Mouse (Mus musculus) midbrain, embryonic 10.5 days (tissue): Measurements from ENCODE around the gene Rcn3. TPM values are rescaled to one million over a fixed set of nuclear protein-coding genes. Genes with fewer than 3 reads are reported as not detected.

Experiments
- DNase-seq: peaks from one replicate; pipeline ENCODE4 v3.0.0-alpha.2; 2017; ENCODE audit warnings: low spot score
- H3K27ac ChIP-seq: fragments of 300-500 bp; sonication (generic); replicated peaks from 2 replicates; pipeline ENCODE4 v1.5.1; 2016; ENCODE audit warnings: mild to moderate bottlenecking
- H3K27me3 ChIP-seq: fragments of 300-500 bp; sonication (generic); 2 replicates; pipeline ENCODE4 v1.6.1; 2016; ENCODE audit warnings: low read depth, mild to moderate bottlenecking; ENCODE audit not compliant: poor library complexity, severe bottlenecking
- H3K36me3 ChIP-seq: fragments of 300-500 bp; sonication (generic); 2 replicates; pipeline ENCODE4 v1.6.1; 2016; ENCODE audit warnings: mild to moderate bottlenecking, moderate library complexity
- H3K4me1 ChIP-seq: fragments of 300-500 bp; sonication (generic); 2 replicates; pipeline ENCODE4 v1.6.1; 2016
- H3K4me3 ChIP-seq: fragments of 300-500 bp; sonication (generic); 2 replicates; pipeline ENCODE4 v1.5.1; 2016; ENCODE audit warnings: mild to moderate bottlenecking, moderate library complexity
- H3K9me3 ChIP-seq: fragments of 300-500 bp; sonication (generic); replicated peaks from 2 replicates; pipeline ENCODE4 v1.6.1; 2016; ENCODE audit warnings: mild to moderate bottlenecking
- WGBS: fragments of 180-500 bp; shearing (Covaris S2); methylation state at CpG from one replicate; pipeline ENCODE4 v1.1.7; 2016; 5-methylcytosine and 5-hydroxymethylcytosine counted together
- polyA plus RNA-seq: library from polyadenylated mRNA; unstranded; fragments of >200 nt; fragmentation: Nextera tagmentation; extraction: Ambion mirVana; gene quantifications from 2 replicates; pipeline ENCODE4 v1.2.1, GENCODE M21; 2016

Rcn3 gene
- 122 and 128 TPM in 2 replicates for polyA plus RNA-seq

GRCm38 (mm10) chr7:45092048-45092447 is at the start of gene Rcn3:
Gene Rcn3, minus strand, starts transcription at chr7:45092221.
- Histone ChIP-seq H3K9me3 (no peaks in the 10 kb centered on the region), H3K4me1 (peaks cover 31% of the 10 kb centered on the region), H3K36me3 (peaks cover 17% of the 10 kb centered on the region), H3K4me3 (peak within 1 kb of the TSS; percentile 64), H3K27ac (peak within 1 kb of the TSS; percentile 83), H3K27me3 (0 out of 2 replicates have a peak, but pooled peaks cover 5% of the 10 kb centered on the region)
- DNase-seq, result peak; percentile 94
- 0% methylated on average over 16 of the region's 16 CpGs for WGBS

- H3K27ac ChIP-seq, result no peak overlapping the region
- no peaks in the 10 kb centered on the region for H3K9me3 ChIP-seq
- WGBS, result 96% methylated on average over 3 of the region's 3 CpGs
- H3K27me3 ChIP-seq, result peaks cover 15% of the 10 kb centered on the region; the same call in 1 of the 2 replicates
- H3K36me3 ChIP-seq, result peaks cover 50% of the 10 kb centered on the region
- no peaks in the 10 kb centered on the region for H3K4me1 ChIP-seq
- H3K4me3 ChIP-seq, result no peak overlapping the region
- DNase-seq, result no peak
These were observed 49.3 kb upstream of the Rcn3 start for GRCm38 (mm10) chr7:45141319-45141718.

GRCm38 (mm10) chr7:45139904-45140723 is 48.1 kb upstream of the Rcn3 start:
- 80% methylated on average over 8 of the region's 8 CpGs for WGBS
- Histone ChIP-seq H3K4me3 (no peak overlapping the region), H3K27ac (no peak overlapping the region), H3K4me1 (peaks cover 9% of the 10 kb centered on the region), H3K9me3 (no peaks in the 10 kb centered on the region), H3K36me3 (peaks cover 38% of the 10 kb centered on the region), H3K27me3 (peaks cover 27% of the 10 kb centered on the region)
- DNase-seq, result no peak

GRCm38 (mm10) chr7:45138403-45138802 is 46.4 kb upstream of the Rcn3 start:
- peaks cover 20% of the 10 kb centered on the region for H3K36me3 ChIP-seq
- peaks cover 18% of the 10 kb centered on the region for H3K4me1 ChIP-seq
- no peaks in the 10 kb centered on the region for H3K9me3 ChIP-seq
- H3K27ac ChIP-seq, result no peak overlapping the region
- no peak overlapping the region for H3K4me3 ChIP-seq
- peaks cover 35% of the 10 kb centered on the region for H3K27me3 ChIP-seq
- no peak for DNase-seq
- 68% methylated on average over 1 of the region's 1 CpGs for WGBS

- H3K27me3 ChIP-seq, result peaks cover 35% of the 10 kb centered on the region
- 0 out of 2 replicates have a peak overlapping the region, but pooled peaks have one; percentile 39 for H3K27ac ChIP-seq
- peaks cover 18% of the 10 kb centered on the region for H3K4me1 ChIP-seq
- H3K4me3 ChIP-seq, result 0 out of 2 replicates have a peak overlapping the region, but pooled peaks have one; percentile 16
- H3K9me3 ChIP-seq, result no peaks in the 10 kb centered on the region
- peaks cover 10% of the 10 kb centered on the region for H3K36me3 ChIP-seq
- WGBS, result 83% methylated on average over 12 of the region's 12 CpGs
- DNase-seq, result no peak
These were observed 45.4 kb upstream of the Rcn3 start for GRCm38 (mm10) chr7:45137171-45138006.

- peaks cover 35% of the 10 kb centered on the region for H3K27me3 ChIP-seq
- no peaks in the 10 kb centered on the region for H3K9me3 ChIP-seq
- peak; percentile 84 for DNase-seq
- H3K4me1 ChIP-seq, result peaks cover 23% of the 10 kb centered on the region
- H3K36me3 ChIP-seq, result no peaks in the 10 kb centered on the region
- 4% methylated on average over 28 of the region's 29 CpGs for WGBS
- H3K27ac ChIP-seq, result peak within 1 kb of the TSS; percentile 74
- peak within 1 kb of the TSS; percentile 66 for H3K4me3 ChIP-seq
These were observed 44.1 kb upstream of the Rcn3 start, which contains the start of the genes Gm45713 and Flt3l for GRCm38 (mm10) chr7:45135993-45136567. Gene Gm45713, minus strand, starts transcription at chr7:45136231. Gene Flt3l, minus strand, starts transcription at chr7:45136432.

- Histone ChIP-seq H3K9me3 (no peaks in the 10 kb centered on the region), H3K27me3 (peaks cover 35% of the 10 kb centered on the region), H3K4me1 (peaks cover 23% of the 10 kb centered on the region), H3K27ac (peak overlapping the region; percentile 74), H3K36me3 (no peaks in the 10 kb centered on the region), H3K4me3 (peak overlapping the region; percentile 66)
- WGBS, result 85% methylated on average over 3 of the region's 3 CpGs
- DNase-seq, result no peak
These were observed 43.3 kb upstream of the Rcn3 start for GRCm38 (mm10) chr7:45135370-45135769.

- Histone ChIP-seq H3K4me1 (peaks cover 29% of the 10 kb centered on the region), H3K27ac (no peak overlapping the region), H3K36me3 (no peaks in the 10 kb centered on the region), H3K4me3 (peak overlapping the region; percentile 66; the same call in 1 of the 2 replicates), H3K9me3 (no peaks in the 10 kb centered on the region), H3K27me3 (peaks cover 35% of the 10 kb centered on the region)
- no peak for DNase-seq
- WGBS, result 6% methylated on average over 12 of the region's 12 CpGs
These were observed 42.6 kb upstream of the Rcn3 start for GRCm38 (mm10) chr7:45134544-45135026.

- WGBS, result 79% methylated on average over 8 of the region's 8 CpGs
These were observed 41.6 kb upstream of the Rcn3 start for GRCm38 (mm10) chr7:45133446-45134159.

GRCm38 (mm10) chr7:45131850-45132249 is 39.8 kb upstream of the Rcn3 start:
- peak overlapping the region; percentile 50; the same call in 1 of the 2 replicates for H3K27ac ChIP-seq
- H3K4me1 ChIP-seq, result peaks cover 42% of the 10 kb centered on the region
- peaks cover 11% of the 10 kb centered on the region for H3K36me3 ChIP-seq
- no peaks in the 10 kb centered on the region for H3K9me3 ChIP-seq
- H3K4me3 ChIP-seq, result no peak overlapping the region
- DNase-seq, result no peak
- H3K27me3 ChIP-seq, result peaks cover 23% of the 10 kb centered on the region
- 76% methylated on average over 11 of the region's 11 CpGs for WGBS

More at GRCm38 (mm10) chr7:45133446-45134159, 41.6 kb upstream of the Rcn3 start:
- no peak for DNase-seq
- peaks cover 35% of the 10 kb centered on the region for H3K27me3 ChIP-seq
- H3K9me3 ChIP-seq, result no peaks in the 10 kb centered on the region
- H3K27ac ChIP-seq, result no peak overlapping the region
- H3K4me1 ChIP-seq, result peaks cover 33% of the 10 kb centered on the region
- H3K36me3 ChIP-seq, result no peaks in the 10 kb centered on the region
- no peak overlapping the region; the same call in 1 of the 2 replicates for H3K4me3 ChIP-seq

- DNase-seq, result no peak
- peak overlapping the region; percentile 100 for H3K27ac ChIP-seq
- 55% methylated on average over 15 of the region's 15 CpGs for WGBS
- peak overlapping the region; percentile 95 for H3K4me3 ChIP-seq
- H3K9me3 ChIP-seq, result no peaks in the 10 kb centered on the region
- H3K27me3 ChIP-seq, result peaks cover 7% of the 10 kb centered on the region
- H3K36me3 ChIP-seq, result peaks cover 30% of the 10 kb centered on the region
- H3K4me1 ChIP-seq, result peaks cover 52% of the 10 kb centered on the region
These were observed 37.9 kb upstream of the Rcn3 start for GRCm38 (mm10) chr7:45129776-45130512.
